Mouse (Mus musculus): ENCODE results near the gene Fam166a.

The Fam166a gene

DNA sequence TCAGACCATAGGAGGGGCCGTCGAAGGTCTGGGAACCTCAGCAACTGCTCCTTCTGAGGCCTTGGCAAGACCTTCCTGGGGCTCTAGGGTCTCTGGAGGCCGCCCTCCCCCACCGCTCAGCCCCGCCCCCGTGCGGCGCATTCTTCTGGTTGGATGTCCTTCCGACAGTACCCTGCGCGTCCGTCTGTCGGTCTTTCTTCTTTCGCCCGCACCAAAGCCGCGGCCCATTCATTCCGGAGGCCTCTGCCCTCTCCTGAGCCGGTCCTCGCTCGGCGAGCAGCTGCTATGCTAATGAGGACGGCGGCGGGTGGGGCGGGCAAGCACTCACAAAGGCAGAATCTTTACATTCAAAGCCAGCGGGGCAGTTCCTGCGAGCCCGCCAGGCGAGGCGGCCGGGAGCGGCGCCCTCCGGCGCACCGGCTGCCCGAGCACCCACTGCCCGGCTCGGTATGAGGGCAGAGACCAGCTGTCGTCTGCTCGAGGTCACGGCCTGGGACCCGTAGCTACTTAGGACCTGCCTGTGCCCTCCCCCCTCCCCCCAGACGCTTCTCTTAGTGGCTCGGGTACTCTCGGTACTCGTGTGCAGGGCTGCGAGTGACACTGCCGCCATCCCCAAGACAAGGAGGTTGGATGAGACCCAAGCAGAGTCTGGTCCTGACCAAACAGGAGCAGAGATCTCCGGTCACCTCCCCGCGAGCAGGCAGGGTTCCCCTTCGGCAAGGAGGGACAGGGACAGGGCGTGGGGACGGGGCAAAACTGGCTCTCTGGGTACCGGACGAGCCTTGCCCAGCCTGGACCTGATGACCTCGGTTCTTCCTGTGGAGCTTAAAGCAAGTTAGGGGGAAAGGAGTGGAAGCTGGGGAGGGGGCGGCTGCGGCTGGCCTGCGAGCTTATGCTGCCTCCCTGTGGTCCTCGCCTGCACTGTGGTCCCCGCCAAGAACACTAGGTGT lies 32.6 kb upstream of the Fam166a start:
- DNase-seq: peak; percentile 44 to 67

GRCm38 (mm10) chr2:25186575-25186930 lies 32.0 kb upstream of the Fam166a start:
- no peak for DNase-seq

GRCm38 (mm10) chr2:25187841-25188240 lies 30.7 kb upstream of the Fam166a start:
- no peak for DNase-seq

- DNase-seq: peak; percentile 67 to 78
Observed at GRCm38 (mm10) chr2:25193330-25193770, 25.2 kb upstream of the Fam166a start.

GRCm38 (mm10) chr2:25194006-25194405 lies 24.5 kb upstream of the Fam166a start:
- DNase-seq: peak in 1 of 2 experiments; percentile 13

GRCm38 (mm10) chr2:25194486-25195171 lies 23.9 kb upstream of the Fam166a start:
- DNase-seq: peak; percentile 43 to 50

DNA sequence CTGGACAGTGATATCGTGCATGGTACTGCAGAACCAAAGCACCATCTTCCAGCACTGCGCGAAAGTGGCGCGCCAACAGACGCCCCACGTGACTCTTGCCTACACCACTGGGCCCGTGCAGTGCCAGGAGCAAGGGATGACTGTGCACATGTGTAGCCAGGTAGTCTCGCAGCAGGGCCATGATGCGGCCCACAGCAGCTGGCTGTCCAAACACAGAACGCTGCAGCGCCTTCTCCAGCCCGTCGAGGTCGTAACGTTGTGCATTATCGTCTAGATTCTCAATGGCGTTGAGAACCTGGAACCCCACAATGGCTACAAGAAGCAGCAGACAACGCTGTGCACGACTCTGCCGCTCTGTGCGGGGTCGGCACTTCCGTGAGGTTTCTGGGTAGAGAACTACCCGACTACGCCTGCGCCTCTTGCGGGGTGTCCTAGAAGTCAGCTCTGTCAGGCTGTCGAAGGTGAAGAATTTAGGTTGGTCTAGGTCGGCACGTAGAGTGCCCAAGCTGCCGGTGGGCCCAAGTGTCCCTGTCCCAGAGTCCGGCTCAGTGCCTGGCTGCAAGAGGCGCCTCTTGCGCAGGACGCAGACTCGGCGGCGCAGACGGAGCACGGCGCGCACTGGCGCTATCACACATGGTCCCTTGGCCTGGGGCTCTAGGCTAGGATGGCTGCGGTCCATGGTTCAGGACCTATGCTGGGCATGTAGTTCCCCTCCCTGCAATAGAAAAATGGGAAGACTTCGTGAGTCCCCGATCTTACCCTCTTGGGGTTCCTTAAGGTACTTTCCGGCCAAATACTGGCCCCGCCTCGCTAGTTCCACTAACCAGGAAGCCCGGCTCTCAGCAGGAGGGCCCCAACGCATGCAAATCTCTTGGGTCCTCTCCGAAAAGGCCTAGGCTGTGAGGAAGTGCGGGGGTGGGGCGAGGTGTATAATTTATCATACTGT lies 23.1 kb upstream of the Fam166a start:
- peak; percentile 86 to 89 for DNase-seq

DNA sequence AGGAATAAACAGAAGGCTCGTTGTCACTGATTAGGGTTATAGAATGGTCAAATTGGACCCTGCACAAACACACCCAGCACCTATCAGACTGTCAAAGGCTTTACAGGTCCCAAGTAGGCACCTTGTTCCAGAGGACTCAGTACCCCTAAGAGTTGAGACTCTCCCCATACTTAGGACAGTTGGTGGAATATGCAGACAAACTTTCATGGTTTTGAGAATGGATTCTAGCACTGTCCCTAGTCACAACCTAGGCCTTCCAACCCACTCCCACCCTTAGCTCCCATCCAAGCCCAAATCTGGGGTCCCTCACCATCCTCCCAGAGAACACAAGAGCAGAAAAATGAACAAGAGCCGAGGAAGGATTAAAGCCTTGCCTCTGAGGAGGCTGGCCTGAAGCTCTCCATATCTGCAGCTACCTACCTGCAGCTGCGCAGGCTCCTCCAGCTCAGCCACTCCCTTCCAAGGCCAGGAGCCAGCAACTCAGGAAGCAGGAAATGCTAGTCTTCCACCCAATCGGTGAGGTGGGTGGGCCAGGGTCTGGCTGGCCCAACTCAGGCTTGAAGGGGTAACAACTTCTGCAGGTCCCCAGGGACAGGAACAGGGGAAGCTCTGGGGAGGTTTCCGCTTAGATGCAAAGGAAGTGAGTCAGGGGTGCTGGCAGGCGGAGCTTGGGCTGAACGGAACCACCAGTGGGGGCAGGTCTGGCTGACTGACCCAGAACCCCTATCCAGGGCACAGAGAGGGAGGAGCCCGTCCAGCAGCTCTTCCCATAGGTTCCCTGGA lies 22.2 kb upstream of the Fam166a start, which contains the start of gene Tor4a:
Gene Tor4a, minus strand, starts transcription at position 715 of the 783 bp plus-strand sequence.
- DNase-seq: peak; percentile 78 to 89

- peak in 1 of 2 experiments; percentile 21 for DNase-seq
Observed at GRCm38 (mm10) chr2:25197191-25197590, 21.4 kb upstream of the Fam166a start.

- DNase-seq: no peak
Observed at GRCm38 (mm10) chr2:25197946-25198345, 20.6 kb upstream of the Fam166a start.

DNA sequence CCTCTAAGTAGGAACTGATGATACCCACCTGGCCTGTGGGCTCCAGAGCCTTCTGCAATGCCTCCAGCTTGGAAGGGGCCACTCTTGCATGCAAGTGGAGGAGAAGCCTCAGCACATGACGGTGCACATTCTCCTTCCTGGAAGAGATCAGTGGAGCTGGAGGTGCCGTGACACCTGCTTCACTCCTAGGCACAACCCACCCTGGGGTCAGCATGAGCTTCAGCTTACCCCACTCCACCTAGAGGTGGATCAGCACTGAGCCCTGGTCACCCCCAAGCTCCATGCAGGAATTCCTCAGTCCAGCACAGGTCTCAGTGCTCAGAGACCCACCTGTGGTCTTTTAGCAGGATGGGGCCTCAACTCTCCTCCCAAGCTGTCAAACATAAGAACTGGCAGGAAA lies 17.9 kb upstream of the Fam166a start:
- DNase-seq: no peak

DNA sequence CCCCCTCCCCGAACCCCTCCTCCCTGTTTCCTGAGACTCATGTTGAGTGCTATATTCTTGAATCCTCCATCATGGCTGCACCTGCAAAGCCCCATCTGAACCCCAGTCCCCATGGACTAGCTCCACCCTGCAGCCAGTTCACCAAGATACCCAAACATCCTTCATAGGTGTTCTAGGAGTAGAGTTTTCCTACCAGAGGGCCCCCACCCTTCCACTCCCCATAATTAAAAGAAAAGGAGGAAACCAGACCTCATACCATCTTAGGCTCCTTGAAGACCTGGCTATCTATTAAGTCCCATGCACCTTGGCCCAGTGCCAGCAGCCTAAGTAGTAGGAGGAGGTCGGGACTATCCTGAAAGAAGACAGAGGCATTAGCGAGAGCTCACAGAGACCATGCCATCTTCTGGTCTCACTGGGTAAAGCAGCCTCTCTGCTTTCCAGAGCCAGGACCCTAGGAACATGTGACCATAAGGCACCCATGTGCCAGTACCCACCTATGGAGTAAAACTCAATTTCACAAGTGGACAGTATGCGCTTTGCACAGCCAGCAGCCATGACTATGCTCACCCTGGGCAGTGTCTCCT lies 14.8 kb upstream of the Fam166a start:
- DNase-seq: no peak

GRCm38 (mm10) chr2:25207593-25207992 lies 11.0 kb upstream of the Fam166a start:
- no peak for DNase-seq

DNA sequence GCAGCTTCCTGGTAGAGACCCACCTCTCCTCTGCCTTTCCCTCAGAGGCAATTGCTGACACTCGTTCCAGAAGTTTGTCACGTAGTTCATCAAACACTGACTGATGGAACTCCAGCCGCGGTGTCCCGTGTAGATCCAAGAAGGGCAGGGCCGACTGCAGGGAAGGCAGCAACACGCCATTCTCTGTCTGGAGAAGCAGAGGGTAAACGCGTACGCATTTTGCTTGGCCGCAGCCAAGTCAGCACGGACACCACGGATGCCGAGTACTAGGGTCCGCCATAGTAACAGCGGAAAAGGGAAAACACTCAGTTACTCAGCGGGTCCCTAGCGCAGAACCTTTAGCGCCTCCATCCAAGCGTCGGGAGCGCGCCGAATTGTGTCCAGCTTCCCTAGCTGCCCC lies 7.9 kb upstream of the Fam166a start:
- no peak for DNase-seq

DNA sequence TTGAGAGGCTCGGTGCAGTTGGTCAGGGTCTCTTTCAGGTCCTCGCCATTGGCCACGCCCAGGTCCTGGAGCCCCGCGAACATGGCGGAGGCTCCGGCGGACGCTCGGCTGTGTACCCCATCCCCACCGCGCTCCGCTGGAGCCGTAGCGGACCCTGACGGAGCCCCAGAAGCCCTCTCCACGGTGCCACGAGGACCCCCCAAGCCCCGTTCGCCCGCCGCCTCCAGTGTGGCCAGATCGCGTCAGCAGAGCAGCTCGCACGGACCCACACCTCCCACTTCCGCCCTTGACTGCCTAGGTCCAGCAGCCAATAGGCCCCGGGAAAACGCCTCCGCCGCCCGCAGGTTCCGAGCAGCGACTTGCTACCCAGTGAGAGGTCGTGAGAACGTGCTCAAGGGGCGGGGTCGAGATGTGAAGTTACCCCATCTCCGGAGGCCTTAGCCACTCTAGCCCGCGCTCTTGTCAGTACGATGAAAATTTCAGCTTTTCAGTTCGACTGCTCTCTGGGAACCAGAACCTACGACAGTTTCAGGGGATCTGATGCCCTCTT lies 7.3 kb upstream of the Fam166a start, which contains the start of gene Nelfb:
Gene Nelfb, minus strand, starts transcription at position 369 of the 550 bp plus-strand sequence.
- peak; percentile 86 to 91 for DNase-seq

- no peak for DNase-seq
Observed at GRCm38 (mm10) chr2:25213266-25213865, 5.2 kb upstream of the Fam166a start.

- DNase-seq: no peak
Observed at GRCm38 (mm10) chr2:25214444-25214843, 4.1 kb upstream of the Fam166a start, which contains the start of gene Stpg3. Gene Stpg3 (minus strand): TSS chr2:25214637.

- no peak for DNase-seq
Observed at GRCm38 (mm10) chr2:25217666-25218065, 879 bp upstream of the Fam166a start.

- DNase-seq: no peak
Observed at GRCm38 (mm10) chr2:25221331-25221772, 2.8 kb downstream of the Fam166a start.
